Mouse (Mus musculus): ENCODE data around the gene Csmd2. TPM values are rescaled to one million over a fixed set of nuclear protein-coding genes. Genes with fewer than 3 reads are reported as not detected.
A peak's percentile ranks its signal among the peaks of the same experiment; 100 is the strongest.

The Csmd2 gene
- polyA plus RNA-seq, 1 experiment from 2014 or later = 12.7 TPM

DNA sequence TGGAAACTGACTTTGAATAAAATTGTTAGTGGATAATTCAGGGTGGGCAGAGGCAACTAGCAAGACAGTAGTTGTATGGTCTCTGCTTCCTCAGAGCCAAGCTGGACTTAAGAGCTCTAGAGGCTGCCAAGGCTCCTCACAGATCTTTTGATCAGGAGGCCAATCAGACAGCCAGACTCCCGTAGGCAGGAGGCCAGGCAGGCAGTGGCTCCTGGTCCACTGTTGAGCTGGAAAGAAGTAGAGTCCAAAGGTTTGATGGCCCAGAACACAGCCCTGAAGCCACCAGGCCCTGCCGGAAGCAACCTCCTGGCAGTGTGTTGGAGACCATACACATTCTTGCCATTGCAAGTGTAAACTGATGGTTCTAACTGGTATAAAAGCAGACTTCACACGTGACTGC is 155.5 kb downstream of the Csmd2 start:
- WGBS = 88% methylated on average over 3 of the region's 3 CpGs
- Histone ChIP-seq H3K4me1 (peaks cover 19% of the 10 kb centered on the region), H3K9me3 (replicated peaks) (no peaks in the 10 kb centered on the region), H3K4me2 (no peak overlapping the region), H3K4me3 (replicated peaks) (no peak overlapping the region), H3K27me3 (replicated peaks) (no peaks in the 10 kb centered on the region), H3K27ac (replicated peaks) (no peak overlapping the region), H3K9ac (replicated peaks) (no peak overlapping the region), H3K36me3 (no peaks in the 10 kb centered on the region)
- ATAC-seq (ENCODE audit: low FRiP score) = no peak

DNA sequence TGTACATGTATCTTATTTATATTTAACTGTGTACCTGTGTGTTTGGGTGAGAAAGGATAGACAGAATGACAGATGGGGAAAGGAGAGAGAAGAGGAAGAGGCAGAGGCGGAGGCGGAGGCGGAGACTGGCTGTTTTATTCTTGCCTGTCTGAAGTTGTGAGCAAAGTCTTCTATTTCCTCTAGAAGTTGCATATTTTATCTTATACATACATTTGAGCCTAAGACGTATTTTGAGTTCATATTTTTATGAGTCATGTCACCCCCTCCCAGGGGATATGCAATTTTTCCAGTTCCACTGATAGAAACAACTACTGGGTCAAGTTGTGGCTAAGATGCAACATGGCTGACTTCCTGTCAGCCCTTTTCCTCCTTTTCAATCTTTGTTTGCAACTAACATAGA is 161.9 kb downstream of the Csmd2 start:
- no peak for ATAC-seq (ENCODE audit: low FRiP score)
- Histone ChIP-seq H3K27me3 (replicated peaks) (no peaks in the 10 kb centered on the region), H3K36me3 (no peaks in the 10 kb centered on the region), H3K9me3 (replicated peaks) (no peaks in the 10 kb centered on the region), H3K27ac (replicated peaks) (no peak overlapping the region), H3K4me2 (no peak overlapping the region), H3K9ac (replicated peaks) (no peak overlapping the region), H3K4me3 (replicated peaks) (no peak overlapping the region), H3K4me1 (peaks cover 23% of the 10 kb centered on the region)
- WGBS = 92% methylated on average over 4 of the region's 4 CpGs

DNA sequence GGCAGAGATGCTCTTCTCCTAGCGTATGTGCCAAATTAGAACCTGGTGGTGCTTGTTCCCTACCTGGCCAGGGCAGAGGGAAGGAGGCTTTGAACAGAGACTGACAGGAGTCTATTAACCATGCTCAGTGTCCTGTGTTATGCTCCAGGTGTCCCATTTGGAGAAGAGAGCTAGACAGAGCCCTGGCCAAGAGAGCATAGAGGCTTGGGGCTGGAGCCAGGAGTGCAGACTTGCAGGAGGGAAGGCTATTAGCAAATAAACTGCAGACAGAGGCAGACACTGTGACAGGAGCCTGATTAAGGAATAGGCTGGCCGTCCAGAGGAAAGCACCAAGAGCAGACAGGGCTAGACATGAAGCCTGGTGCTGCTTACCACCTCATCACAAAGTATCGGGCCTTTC is 164.4 kb downstream of the Csmd2 start:
- Histone ChIP-seq H3K9ac (replicated peaks) (no peak overlapping the region), H3K36me3 (no peaks in the 10 kb centered on the region), H3K4me1 (peaks cover 27% of the 10 kb centered on the region), H3K27me3 (replicated peaks) (no peaks in the 10 kb centered on the region), H3K27ac (replicated peaks) (peak overlapping the region; percentile 33; the same call in 1 of the 2 replicates), H3K4me3 (replicated peaks) (no peak overlapping the region), H3K9me3 (replicated peaks) (no peaks in the 10 kb centered on the region), H3K4me2 (no peak overlapping the region)
- ATAC-seq (ENCODE audit: low FRiP score) = peak; percentile 45
- WGBS = 57% methylated on average over 3 of the region's 3 CpGs

DNA sequence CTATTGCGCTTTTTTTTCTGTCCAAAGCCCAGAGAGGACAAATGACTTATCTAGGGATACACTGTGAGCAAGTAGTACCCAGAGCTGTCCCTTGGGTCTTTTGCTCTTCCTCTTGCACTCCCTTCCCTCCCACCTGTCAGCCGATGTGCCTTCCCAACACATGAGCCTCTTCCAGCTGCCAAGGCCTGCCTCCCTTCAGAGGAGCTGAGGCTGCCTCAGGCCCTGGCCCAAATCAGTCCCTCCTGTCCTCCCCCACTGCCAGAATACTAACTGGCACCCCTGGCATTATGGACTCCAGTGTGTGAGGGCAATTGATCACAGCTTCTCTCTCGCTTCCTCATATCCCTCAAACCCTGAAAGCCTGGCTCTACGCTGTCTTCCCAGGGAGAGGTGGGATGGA is 165.5 kb downstream of the Csmd2 start:
- Histone ChIP-seq H3K9me3 (replicated peaks) (no peaks in the 10 kb centered on the region), H3K27ac (replicated peaks) (peak overlapping the region; percentile 28; the same call in 1 of the 2 replicates), H3K4me1 (peaks cover 27% of the 10 kb centered on the region), H3K9ac (replicated peaks) (no peak overlapping the region), H3K4me2 (no peak overlapping the region), H3K36me3 (no peaks in the 10 kb centered on the region), H3K4me3 (replicated peaks) (no peak overlapping the region), H3K27me3 (replicated peaks) (no peaks in the 10 kb centered on the region)
- ATAC-seq (ENCODE audit: low FRiP score) = no peak
- WGBS = 75% methylated on average over 4 of the region's 4 CpGs

DNA sequence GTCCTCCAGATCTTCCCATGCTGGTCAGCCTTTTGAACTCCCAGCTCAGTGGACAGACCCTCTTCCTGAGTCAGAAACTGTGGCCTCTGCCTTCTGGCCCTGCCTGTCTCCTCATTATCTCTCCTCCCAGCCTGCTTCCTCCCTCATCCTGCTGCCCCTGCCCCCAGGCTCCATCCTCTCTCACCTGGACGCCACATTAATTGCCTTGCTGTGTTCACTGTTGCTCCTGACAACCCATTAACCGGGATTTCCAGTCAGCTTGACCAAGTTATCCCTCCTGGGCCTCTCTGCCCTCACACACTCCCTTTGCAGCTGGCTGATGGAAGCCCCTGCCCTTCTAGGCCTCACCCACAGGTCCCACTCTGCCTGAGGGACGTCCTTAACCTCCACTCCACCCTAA is 167.6 kb downstream of the Csmd2 start:
- no peak for ATAC-seq (ENCODE audit: low FRiP score)
- Histone ChIP-seq H3K4me2 (no peak overlapping the region), H3K4me3 (replicated peaks) (no peak overlapping the region), H3K4me1 (peaks cover 27% of the 10 kb centered on the region), H3K36me3 (no peaks in the 10 kb centered on the region), H3K9ac (replicated peaks) (no peak overlapping the region), H3K27ac (replicated peaks) (no peak overlapping the region), H3K9me3 (replicated peaks) (no peaks in the 10 kb centered on the region), H3K27me3 (replicated peaks) (no peaks in the 10 kb centered on the region)
- WGBS = 29% methylated on average over 3 of the region's 3 CpGs

DNA sequence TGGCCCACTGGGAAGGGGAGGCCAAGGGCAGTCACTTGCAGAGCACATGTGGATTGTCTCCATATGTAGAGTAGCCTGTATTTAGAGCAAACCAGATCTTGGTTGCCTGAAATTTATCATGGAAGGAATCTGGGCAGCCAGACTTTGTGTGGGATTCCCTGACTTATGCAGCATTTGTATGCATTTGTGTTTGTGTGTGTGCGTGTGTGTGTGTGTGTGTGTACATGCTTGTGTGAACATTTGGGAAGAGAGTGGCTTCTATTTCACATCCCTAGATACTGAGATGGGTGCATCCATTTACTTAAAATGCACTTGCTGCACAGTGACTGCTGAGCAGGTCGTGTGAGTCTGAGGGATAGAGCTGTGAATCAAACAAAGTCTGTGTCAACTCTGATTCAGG is 173.0 kb downstream of the Csmd2 start:
- Histone ChIP-seq H3K27me3 (replicated peaks) (no peaks in the 10 kb centered on the region), H3K4me1 (0 out of 2 replicates have a peak, but pooled peaks cover 13% of the 10 kb centered on the region), H3K4me3 (replicated peaks) (no peak overlapping the region), H3K4me2 (no peak overlapping the region), H3K27ac (replicated peaks) (no peak overlapping the region), H3K9ac (replicated peaks) (no peak overlapping the region), H3K36me3 (no peaks in the 10 kb centered on the region), H3K9me3 (replicated peaks) (no peaks in the 10 kb centered on the region)
- ATAC-seq (ENCODE audit: low FRiP score) = no peak
- WGBS = 70% methylated on average over 2 of the region's 2 CpGs

DNA sequence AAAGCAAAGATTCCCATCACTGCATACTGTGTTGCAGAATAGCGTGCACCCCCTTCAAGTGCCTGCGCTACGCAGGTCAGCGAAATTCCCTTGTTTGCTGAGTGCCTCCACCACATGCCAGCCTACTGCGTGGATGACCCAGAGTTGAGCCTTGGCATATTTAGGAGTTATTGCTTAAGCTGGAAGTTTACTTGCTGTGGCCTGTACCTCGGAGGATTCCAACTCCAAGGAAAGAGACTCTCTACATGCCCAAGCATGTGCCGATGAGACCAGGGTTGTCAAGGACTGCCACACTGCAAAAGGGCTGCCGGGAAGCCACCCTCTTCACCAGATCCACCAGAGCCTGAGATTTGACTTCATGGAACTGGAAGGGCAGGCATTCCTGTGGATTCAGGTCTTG is 182.5 kb downstream of the Csmd2 start:
- Histone ChIP-seq H3K9ac (replicated peaks) (no peak overlapping the region), H3K27ac (replicated peaks) (no peak overlapping the region), H3K4me2 (no peak overlapping the region), H3K4me1 (peaks cover 6% of the 10 kb centered on the region), H3K27me3 (replicated peaks) (no peaks in the 10 kb centered on the region), H3K9me3 (replicated peaks) (no peaks in the 10 kb centered on the region), H3K4me3 (replicated peaks) (no peak overlapping the region), H3K36me3 (no peaks in the 10 kb centered on the region)
- ATAC-seq (ENCODE audit: low FRiP score) = no peak
- WGBS = 97% methylated on average over 8 of the region's 8 CpGs

DNA sequence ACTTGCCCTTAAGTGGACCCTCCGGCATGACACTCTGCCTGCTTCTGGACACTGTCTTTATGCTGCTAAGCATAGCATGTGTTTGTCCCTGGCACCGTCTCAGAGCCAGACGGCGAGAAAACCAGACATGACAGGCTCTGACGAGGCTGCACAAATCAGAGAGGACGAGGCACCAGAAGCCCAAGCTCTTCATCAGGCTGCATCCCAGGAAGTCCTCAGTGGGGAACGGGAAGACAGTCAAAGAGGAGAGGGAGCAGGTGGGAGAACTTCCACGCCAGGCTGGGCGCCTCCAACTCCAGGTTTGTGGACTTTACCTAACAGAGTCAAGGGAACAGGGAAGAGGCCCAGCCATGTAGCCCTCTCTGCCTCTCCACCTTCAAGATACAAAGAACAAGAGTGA is 183.6 kb downstream of the Csmd2 start:
- no peaks in the 10 kb centered on the region for H3K36me3 ChIP-seq
- H3K9me3 ChIP-seq (replicated peaks) = no peaks in the 10 kb centered on the region
- no peak overlapping the region for H3K27ac ChIP-seq (replicated peaks)
- ATAC-seq (ENCODE audit: low FRiP score) = no peak
- H3K4me2 ChIP-seq = no peak overlapping the region
- H3K27me3 ChIP-seq (replicated peaks) = no peaks in the 10 kb centered on the region
- H3K4me1 ChIP-seq = peaks cover 16% of the 10 kb centered on the region
- 85% methylated on average over 9 of the region's 9 CpGs for WGBS
- H3K4me3 ChIP-seq (replicated peaks) = no peak overlapping the region
- no peak overlapping the region for H3K9ac ChIP-seq (replicated peaks)

DNA sequence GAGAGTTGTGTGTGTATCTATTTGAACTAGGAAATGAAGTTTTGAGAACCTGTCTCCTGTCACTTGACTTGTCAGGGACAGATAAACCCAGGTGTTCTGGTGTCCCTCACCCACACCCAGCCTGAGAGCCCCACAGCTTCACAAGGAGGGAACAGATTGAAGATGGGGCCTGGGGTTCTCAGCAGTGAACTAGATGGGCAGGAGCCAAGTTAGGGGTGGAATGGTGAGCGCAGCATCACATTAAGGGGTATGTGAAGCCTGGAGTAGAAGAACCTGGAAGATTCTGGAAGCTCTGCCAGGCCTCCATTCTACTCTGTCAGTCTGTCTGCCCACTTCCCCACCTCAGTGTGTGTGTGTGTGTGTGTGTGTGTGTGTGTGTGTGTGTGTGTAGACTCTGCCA is 184.0 kb downstream of the Csmd2 start:
- no peak overlapping the region for H3K27ac ChIP-seq (replicated peaks)
- H3K4me2 ChIP-seq = no peak overlapping the region
- H3K36me3 ChIP-seq = no peaks in the 10 kb centered on the region
- no peak overlapping the region for H3K4me3 ChIP-seq (replicated peaks)
- no peaks in the 10 kb centered on the region for H3K9me3 ChIP-seq (replicated peaks)
- WGBS = 94% methylated on average over 1 of the region's 1 CpGs
- H3K9ac ChIP-seq (replicated peaks) = no peak overlapping the region
- no peak for ATAC-seq (ENCODE audit: low FRiP score)
- peaks cover 21% of the 10 kb centered on the region for H3K4me1 ChIP-seq
- no peaks in the 10 kb centered on the region for H3K27me3 ChIP-seq (replicated peaks)

DNA sequence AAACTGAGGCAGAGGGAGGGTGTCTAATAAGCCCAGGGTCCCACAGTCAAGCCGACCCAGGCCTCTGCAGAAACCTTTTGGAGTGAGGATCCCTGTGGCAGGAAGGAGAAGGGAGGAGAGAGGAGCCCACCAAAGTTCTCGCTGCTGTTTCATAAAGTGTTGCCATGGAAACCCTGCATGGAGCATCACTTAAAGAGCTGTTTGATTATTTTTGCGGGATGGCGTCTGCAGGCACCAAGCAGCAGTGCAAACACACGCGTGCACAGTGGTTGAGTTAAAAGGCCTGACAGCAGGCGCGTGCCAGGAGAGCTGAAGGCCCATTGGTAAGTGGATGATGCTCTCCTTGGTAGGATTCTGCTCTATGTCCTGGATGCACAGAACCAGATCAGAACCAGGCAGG is 191.3 kb downstream of the Csmd2 start:
- peak overlapping the region; percentile 37; the same call in 1 of the 2 replicates for H3K27ac ChIP-seq (replicated peaks)
- H3K4me3 ChIP-seq (replicated peaks) = no peak overlapping the region
- H3K9ac ChIP-seq (replicated peaks) = no peak overlapping the region
- peaks cover 54% of the 10 kb centered on the region for H3K4me1 ChIP-seq
- no peaks in the 10 kb centered on the region for H3K36me3 ChIP-seq
- 55% methylated on average over 8 of the region's 8 CpGs for WGBS
- no peaks in the 10 kb centered on the region for H3K9me3 ChIP-seq (replicated peaks)
- H3K27me3 ChIP-seq (replicated peaks) = no peaks in the 10 kb centered on the region
- no peak overlapping the region for H3K4me2 ChIP-seq
- ATAC-seq (ENCODE audit: low FRiP score) = peak; percentile 40; the same call in 1 of the 2 replicates

DNA sequence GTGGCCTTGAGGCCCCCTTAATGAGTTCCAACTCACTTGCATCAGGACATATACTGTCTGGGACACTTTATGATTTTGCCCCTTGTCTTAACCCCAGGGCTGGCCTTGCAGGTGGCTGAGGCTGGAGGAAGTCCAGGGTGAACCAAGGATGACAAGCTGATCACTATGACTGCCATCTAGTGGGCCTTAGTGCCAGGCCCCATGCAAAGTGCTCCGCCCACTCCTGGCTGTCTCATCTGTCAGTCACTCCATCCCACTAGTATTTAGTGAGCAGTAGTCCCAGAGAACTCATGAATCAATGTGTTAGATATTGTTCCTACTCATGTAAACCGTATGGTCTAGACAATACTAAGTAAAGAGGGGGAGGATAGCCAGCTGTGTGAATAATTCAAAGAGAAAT is 191.9 kb downstream of the Csmd2 start:
- ATAC-seq (ENCODE audit: low FRiP score) = no peak
- 76% methylated on average over 2 of the region's 2 CpGs for WGBS
- Histone ChIP-seq H3K4me2 (no peak overlapping the region), H3K9ac (replicated peaks) (no peak overlapping the region), H3K27me3 (replicated peaks) (no peaks in the 10 kb centered on the region), H3K4me1 (peaks cover 57% of the 10 kb centered on the region), H3K36me3 (no peaks in the 10 kb centered on the region), H3K9me3 (replicated peaks) (no peaks in the 10 kb centered on the region), H3K4me3 (replicated peaks) (no peak overlapping the region), H3K27ac (replicated peaks) (peak overlapping the region; percentile 30; the same call in 1 of the 2 replicates)

DNA sequence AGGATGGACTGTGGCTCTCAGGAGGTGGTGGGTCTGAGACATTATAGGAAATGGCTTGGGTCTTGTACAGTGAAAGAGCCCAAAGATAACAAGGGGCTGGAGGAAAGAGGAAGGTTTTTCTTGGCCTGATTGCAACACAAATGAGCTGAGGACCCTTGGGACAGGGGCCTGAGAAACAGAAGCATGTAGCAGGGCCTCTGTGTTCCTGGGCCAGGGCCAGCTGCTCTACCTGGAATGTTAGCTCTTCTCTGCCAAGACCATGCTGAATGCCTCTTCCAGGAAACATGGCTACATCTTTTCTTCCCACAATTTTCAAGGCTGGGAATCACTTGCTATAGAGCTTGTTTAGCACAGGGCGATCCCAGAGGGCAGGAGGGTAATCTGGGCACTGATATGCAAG is 197.1 kb downstream of the Csmd2 start:
- 90% methylated on average over 1 of the region's 1 CpGs for WGBS
- Histone ChIP-seq H3K4me1 (peaks cover 36% of the 10 kb centered on the region), H3K27ac (replicated peaks) (no peak overlapping the region), H3K27me3 (replicated peaks) (no peaks in the 10 kb centered on the region), H3K9me3 (replicated peaks) (no peaks in the 10 kb centered on the region), H3K9ac (replicated peaks) (no peak overlapping the region), H3K4me3 (replicated peaks) (no peak overlapping the region), H3K4me2 (no peak overlapping the region), H3K36me3 (no peaks in the 10 kb centered on the region)
- ATAC-seq (ENCODE audit: low FRiP score) = no peak

DNA sequence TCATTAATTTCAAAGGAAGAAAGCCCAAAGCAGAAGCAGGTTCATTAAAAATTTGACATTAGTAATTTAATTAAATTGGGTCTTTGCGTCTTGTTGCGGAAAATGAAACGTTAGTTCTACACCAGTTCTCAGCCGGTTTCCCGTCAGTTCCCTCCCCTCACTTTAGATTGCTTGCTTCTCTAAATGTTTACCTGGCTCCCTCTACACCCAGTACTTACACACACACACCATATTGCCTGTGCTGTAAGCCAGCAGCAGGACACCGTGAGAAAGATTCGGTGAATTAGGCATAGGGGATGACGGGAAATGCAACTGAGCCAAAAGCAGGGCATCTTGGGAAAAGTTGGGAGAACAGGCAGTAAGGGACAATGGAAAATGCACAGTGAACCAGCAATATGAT is 206.8 kb downstream of the Csmd2 start:
- WGBS = 60% methylated on average over 8 of the region's 8 CpGs

More for the DNA sequence above, 206.8 kb downstream of the Csmd2 start:
- Histone ChIP-seq H3K4me1 (peaks cover 3% of the 10 kb centered on the region; the same call in 1 of the 2 replicates), H3K4me3 (replicated peaks) (no peak overlapping the region), H3K4me2 (no peak overlapping the region), H3K9ac (replicated peaks) (no peak overlapping the region), H3K9me3 (replicated peaks) (no peaks in the 10 kb centered on the region), H3K27ac (replicated peaks) (0 out of 2 replicates have a peak overlapping the region, but pooled peaks have one; percentile 45), H3K36me3 (0 out of 2 replicates have a peak, but pooled peaks cover 7% of the 10 kb centered on the region), H3K27me3 (replicated peaks) (no peaks in the 10 kb centered on the region)
- ATAC-seq (ENCODE audit: low FRiP score) = peak; percentile 59; the same call in 1 of the 2 replicates
